Mouse (Mus musculus) heart, postnatal 0 days (tissue): ENCODE measurements around the gene Gm8909.

Source experiments
- CTCF ChIP-seq: IDR thresholded peaks from 2 replicates; pipeline ENCODE4 v1.5.1; 2016; ENCODE audit warnings: antibody characterized with exemption, control low read depth, low read depth
- EP300 ChIP-seq: IDR thresholded peaks from 2 replicates; pipeline ENCODE4 v1.6.1; 2016; ENCODE audit warnings: antibody characterized with exemption, low read depth

DNA sequence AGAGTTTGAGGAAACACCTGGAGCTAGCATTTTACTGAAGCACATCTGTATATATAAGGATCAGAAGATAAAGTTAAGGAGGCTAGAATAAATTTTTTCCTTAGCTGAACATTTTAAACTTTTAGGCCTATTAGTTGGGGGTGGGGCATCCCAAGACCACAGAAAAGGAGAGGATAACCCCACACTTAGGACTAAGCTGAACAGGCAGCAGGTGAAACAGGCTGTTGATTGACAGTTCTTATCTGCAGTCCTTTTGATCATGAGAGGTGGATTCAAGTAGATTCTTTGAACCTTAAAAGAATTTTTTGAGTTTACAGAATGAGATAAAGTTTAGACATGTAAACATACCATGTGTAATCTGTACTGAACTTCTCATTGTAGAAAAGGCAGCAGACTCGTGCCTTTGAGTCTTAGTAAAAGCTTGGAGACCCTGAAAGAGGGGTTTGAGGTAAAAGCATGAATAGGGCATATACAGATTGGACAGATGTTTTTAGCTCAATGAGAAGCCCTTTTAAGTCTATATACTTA, 2.0 kb upstream of the Gm8909 start:
- no peak for TF ChIP-seq CTCF
- TF ChIP-seq EP300: no peak
